Mouse (Mus musculus) embryonic fibroblast, embryonic 13.5 days (primary cell): ENCODE measurements around the gene Stub1.

Source experiments
- CTCF ChIP-seq: IDR thresholded peaks from 2 replicates; pipeline ENCODE4 v1.5.1; 2011; ENCODE audit warnings: mild to moderate bottlenecking, control low read depth, low read length, moderate library complexity, borderline replicate concordance; ENCODE audit not compliant: insufficient read depth
- POLR2A ChIP-seq: IDR thresholded peaks from 2 replicates; pipeline ENCODE4 v1.6.1; 2011; ENCODE audit warnings: low read depth, mild to moderate bottlenecking, control low read depth, low read length, moderate library complexity

- TF ChIP-seq POLR2A, result no peak
- TF ChIP-seq CTCF, result no peak
Observed at GRCm38 (mm10) chr17:25783086-25783485, 50.1 kb downstream of the Stub1 start.
